Mouse (Mus musculus) hindbrain, embryonic 10.5 days (tissue): ENCODE data around the gene Bag5. TPM values are rescaled to one million over a fixed set of nuclear protein-coding genes. Genes with fewer than 3 reads are reported as not detected.
"Not testable (repeated sequence)": the region's sequence is repeated elsewhere in the genome, so short reads cannot be mapped to it uniquely, and the experiment has no call there.

ENCODE experiments used
- DNase-seq: peaks from one replicate; pipeline ENCODE4 v3.0.0-alpha.2; 2017; ENCODE audit warnings: low spot score
- H3K27ac ChIP-seq: fragments of 300-500 bp; sonication (generic); 2 replicates; pipeline ENCODE4 v1.5.1; 2016; ENCODE audit warnings: mild to moderate bottlenecking, moderate library complexity
- H3K27me3 ChIP-seq: fragments of 300-500 bp; sonication (generic); 2 replicates; pipeline ENCODE4 v1.6.1; 2016; ENCODE audit warnings: mild to moderate bottlenecking; ENCODE audit not compliant: poor library complexity, insufficient read depth, severe bottlenecking
- H3K36me3 ChIP-seq: fragments of 300-500 bp; sonication (generic); 2 replicates; pipeline ENCODE4 v1.6.1; 2016; ENCODE audit warnings: mild to moderate bottlenecking, moderate library complexity
- H3K4me1 ChIP-seq: fragments of 300-500 bp; sonication (generic); replicated peaks from 2 replicates; pipeline ENCODE4 v1.6.1; 2016; ENCODE audit warnings: mild to moderate bottlenecking
- H3K4me3 ChIP-seq: fragments of 300-500 bp; sonication (generic); 2 replicates; pipeline ENCODE4 v1.5.1; 2016; ENCODE audit warnings: mild to moderate bottlenecking, moderate library complexity
- H3K9me3 ChIP-seq: fragments of 300-500 bp; sonication (generic); 2 replicates; pipeline ENCODE4 v1.6.1; 2016; ENCODE audit warnings: mild to moderate bottlenecking, moderate library complexity
- WGBS: fragments of 180-500 bp; shearing (Covaris S2); methylation state at CpG from one replicate; pipeline ENCODE4 v1.1.7; 2016; 5-methylcytosine and 5-hydroxymethylcytosine counted together
- polyA plus RNA-seq: library from polyadenylated mRNA; unstranded; fragments of >200 nt; fragmentation: Nextera tagmentation; extraction: Ambion mirVana; gene quantifications from 2 replicates; pipeline ENCODE4 v1.2.1, GENCODE M21; 2016

Gene Bag5
- polyA plus RNA-seq, 1 experiment from 2014 or later: 53.6 TPM

- peaks cover 71% of the 10 kb centered on the region for H3K36me3 ChIP-seq
- H3K4me3 ChIP-seq: no peak overlapping the region
- 98% methylated on average over 1 of the region's 1 CpGs for WGBS
- no peak for DNase-seq
- peaks cover 3% of the 10 kb centered on the region; the same call in 1 of the 2 replicates for H3K27me3 ChIP-seq
- H3K4me1 ChIP-seq: peaks cover 37% of the 10 kb centered on the region
- no peaks in the 10 kb centered on the region for H3K9me3 ChIP-seq
- H3K27ac ChIP-seq: no peak overlapping the region
Observed at GRCm38 (mm10) chr12:111727956-111728355, 14.9 kb upstream of the Bag5 start.

GRCm38 (mm10) chr12:111726122-111726463, 13.0 kb upstream of the Bag5 start:
- no peaks in the 10 kb centered on the region for H3K27me3 ChIP-seq
- peaks cover 68% of the 10 kb centered on the region for H3K36me3 ChIP-seq
- H3K27ac ChIP-seq: peak overlapping the region; percentile 82
- no peaks in the 10 kb centered on the region for H3K9me3 ChIP-seq
- no peak overlapping the region for H3K4me3 ChIP-seq
- no peak for DNase-seq
- peaks cover 24% of the 10 kb centered on the region for H3K4me1 ChIP-seq
- whole genome bisulfite sequencing: 64% methylated on average over 4 of the region's 4 CpGs

- no peak overlapping the region for H3K4me3 ChIP-seq
- H3K4me1 ChIP-seq: peaks cover 24% of the 10 kb centered on the region
- 64% methylated on average over 12 of the region's 12 CpGs for WGBS
- H3K27me3 ChIP-seq: no peaks in the 10 kb centered on the region
- no peak for DNase-seq
- peak overlapping the region; percentile 82 for H3K27ac ChIP-seq
- no peaks in the 10 kb centered on the region for H3K9me3 ChIP-seq
- H3K36me3 ChIP-seq: peaks cover 68% of the 10 kb centered on the region
Observed at GRCm38 (mm10) chr12:111725338-111726121, 12.5 kb upstream of the Bag5 start.

GRCm38 (mm10) chr12:111724638-111725337, 11.7 kb upstream of the Bag5 start:
- Histone ChIP-seq H3K36me3 (peaks cover 64% of the 10 kb centered on the region), H3K9me3 (no peaks in the 10 kb centered on the region), H3K27me3 (no peaks in the 10 kb centered on the region), H3K27ac (peak overlapping the region; percentile 82), H3K4me1 (peaks cover 24% of the 10 kb centered on the region), H3K4me3 (no peak overlapping the region)
- WGBS: 43% methylated on average over 6 of the region's 6 CpGs
- DNase-seq: peak; percentile 52

- Histone ChIP-seq H3K4me1 (peaks cover 40% of the 10 kb centered on the region), H3K4me3 (no peak overlapping the region), H3K27ac (no peak overlapping the region), H3K27me3 (no peaks in the 10 kb centered on the region), H3K36me3 (peaks cover 46% of the 10 kb centered on the region), H3K9me3 (no peaks in the 10 kb centered on the region)
- 74% methylated on average over 9 of the region's 9 CpGs for WGBS
- no peak for DNase-seq
Observed at GRCm38 (mm10) chr12:111722654-111723053, 9.6 kb upstream of the Bag5 start.

- WGBS: 82% methylated on average over 4 of the region's 4 CpGs
- no peaks in the 10 kb centered on the region for H3K27me3 ChIP-seq
- DNase-seq: no peak
- no peak overlapping the region for H3K27ac ChIP-seq
- H3K4me3 ChIP-seq: no peak overlapping the region
- 0 out of 2 replicates have a peak, but pooled peaks cover 3% of the 10 kb centered on the region for H3K9me3 ChIP-seq
- peaks cover 38% of the 10 kb centered on the region for H3K36me3 ChIP-seq
- peaks cover 28% of the 10 kb centered on the region for H3K4me1 ChIP-seq
Observed at GRCm38 (mm10) chr12:111720222-111720621, 7.2 kb upstream of the Bag5 start.

- no peak overlapping the region for H3K4me3 ChIP-seq
- peaks cover 29% of the 10 kb centered on the region for H3K36me3 ChIP-seq
- peak overlapping the region; percentile 75 for H3K27ac ChIP-seq
- peaks cover 30% of the 10 kb centered on the region for H3K4me1 ChIP-seq
- DNase-seq: no peak
- 31% methylated on average over 8 of the region's 8 CpGs for WGBS
- no peaks in the 10 kb centered on the region for H3K27me3 ChIP-seq
- H3K9me3 ChIP-seq: 0 out of 2 replicates have a peak, but pooled peaks cover 3% of the 10 kb centered on the region
Observed at GRCm38 (mm10) chr12:111718656-111719055, 5.6 kb upstream of the Bag5 start.

GRCm38 (mm10) chr12:111716505-111716904, 3.4 kb upstream of the Bag5 start:
- 97% methylated on average over 7 of the region's 7 CpGs for WGBS
- Histone ChIP-seq H3K4me3 (no peak overlapping the region), H3K4me1 (peaks cover 38% of the 10 kb centered on the region), H3K9me3 (0 out of 2 replicates have a peak, but pooled peaks cover 3% of the 10 kb centered on the region), H3K36me3 (peaks cover 21% of the 10 kb centered on the region), H3K27ac (no peak overlapping the region), H3K27me3 (no peaks in the 10 kb centered on the region)
- DNase-seq: no peak

- H3K4me1 ChIP-seq: peaks cover 36% of the 10 kb centered on the region
- not testable (repeated sequence) for DNase-seq, H3K9me3 ChIP-seq, H3K27me3 ChIP-seq
- H3K36me3 ChIP-seq: peaks cover 47% of the 10 kb centered on the region
- H3K27ac ChIP-seq: peak overlapping the region; percentile 96
- peak overlapping the region; percentile 99 for H3K4me3 ChIP-seq
- 82% methylated on average over 6 of the region's 6 CpGs for WGBS
Observed at GRCm38 (mm10) chr12:111713880-111714279, 823 bp upstream of the Bag5 start.

- H3K4me1 ChIP-seq: peaks cover 27% of the 10 kb centered on the region
- H3K4me3 ChIP-seq: peak overlapping the region; percentile 99
- H3K27ac ChIP-seq: peak overlapping the region; percentile 96
- peak; percentile 46 for DNase-seq
- H3K9me3 ChIP-seq: 0 out of 2 replicates have a peak, but pooled peaks cover 3% of the 10 kb centered on the region
- WGBS: under 1% methylated on average over 33 of the region's 33 CpGs
- peaks cover 61% of the 10 kb centered on the region for H3K36me3 ChIP-seq
- H3K27me3 ChIP-seq: no peaks in the 10 kb centered on the region
Observed at GRCm38 (mm10) chr12:111712476-111712875, 581 bp downstream of the Bag5 start.

GRCm38 (mm10) chr12:111710091-111710490, 3.0 kb downstream of the Bag5 start:
- Histone ChIP-seq H3K9me3 (no peaks in the 10 kb centered on the region), H3K4me1 (peaks cover 33% of the 10 kb centered on the region), H3K4me3 (no peak overlapping the region), H3K27ac (no peak overlapping the region), H3K27me3 (no peaks in the 10 kb centered on the region), H3K36me3 (peaks cover 61% of the 10 kb centered on the region)
- WGBS: 95% methylated on average over 10 of the region's 10 CpGs
- no peak for DNase-seq

- Histone ChIP-seq H3K27ac (no peak overlapping the region), H3K4me3 (no peak overlapping the region), H3K9me3 (no peaks in the 10 kb centered on the region), H3K4me1 (peaks cover 28% of the 10 kb centered on the region), H3K27me3 (no peaks in the 10 kb centered on the region), H3K36me3 (peaks cover 56% of the 10 kb centered on the region)
- WGBS: 91% methylated on average over 4 of the region's 4 CpGs
- DNase-seq: no peak
Observed at GRCm38 (mm10) chr12:111708181-111708580, 4.9 kb downstream of the Bag5 start.
